Mouse (Mus musculus) gastrocnemius, postnatal 14 days (tissue): Measurements from ENCODE around the gene Htatsf1. TPM values are rescaled to one million over a fixed set of nuclear protein-coding genes. Genes with fewer than 3 reads are reported as not detected.

ENCODE experiments used
- DNase-seq: peaks from one replicate; pipeline ENCODE4 v3.0.0; 2021; ENCODE audit warnings: mixed read lengths
- intact Hi-C: fragments of 180-260 bp; cut with DNase I; formaldehyde crosslinking; loops from one replicate; pipeline ENCODE4 v1.15.1; 2025; ENCODE audit warnings: low total_unique reads
- long read RNA-seq, 2 experiments: library from polyadenylated mRNA; stranded (forward); transcript quantifications; one replicate each; pipeline ENCODE4 v2.0.0; 2021
- total RNA-seq, 2 experiments: library from RNA; stranded (reverse); gene quantifications; 2 replicates each; pipeline ENCODE4 v1.2.3; 2021

The Htatsf1 gene
- total RNA-seq: 10 to 100 TPM; 57.7 to 57.9 TPM
- long read RNA-seq, experiment 1, transcript Htatsf1-201 (10 exons, 2,810 nt): major isoform, 46 of 63 reads
- long read RNA-seq, experiment 1, partial matches to known transcripts: 12 of 63 reads
- long read RNA-seq, experiment 1, other reads (novel, unspliced or antisense): 1 of 63 reads
- long read RNA-seq, experiment 2, transcript Htatsf1-201 (10 exons, 2,810 nt): major isoform, 51 of 75 reads
- long read RNA-seq, experiment 2, partial matches to known transcripts: 19 of 75 reads
- long read RNA-seq, experiment 2, other reads (novel, unspliced or antisense): 3 of 75 reads

DNA sequence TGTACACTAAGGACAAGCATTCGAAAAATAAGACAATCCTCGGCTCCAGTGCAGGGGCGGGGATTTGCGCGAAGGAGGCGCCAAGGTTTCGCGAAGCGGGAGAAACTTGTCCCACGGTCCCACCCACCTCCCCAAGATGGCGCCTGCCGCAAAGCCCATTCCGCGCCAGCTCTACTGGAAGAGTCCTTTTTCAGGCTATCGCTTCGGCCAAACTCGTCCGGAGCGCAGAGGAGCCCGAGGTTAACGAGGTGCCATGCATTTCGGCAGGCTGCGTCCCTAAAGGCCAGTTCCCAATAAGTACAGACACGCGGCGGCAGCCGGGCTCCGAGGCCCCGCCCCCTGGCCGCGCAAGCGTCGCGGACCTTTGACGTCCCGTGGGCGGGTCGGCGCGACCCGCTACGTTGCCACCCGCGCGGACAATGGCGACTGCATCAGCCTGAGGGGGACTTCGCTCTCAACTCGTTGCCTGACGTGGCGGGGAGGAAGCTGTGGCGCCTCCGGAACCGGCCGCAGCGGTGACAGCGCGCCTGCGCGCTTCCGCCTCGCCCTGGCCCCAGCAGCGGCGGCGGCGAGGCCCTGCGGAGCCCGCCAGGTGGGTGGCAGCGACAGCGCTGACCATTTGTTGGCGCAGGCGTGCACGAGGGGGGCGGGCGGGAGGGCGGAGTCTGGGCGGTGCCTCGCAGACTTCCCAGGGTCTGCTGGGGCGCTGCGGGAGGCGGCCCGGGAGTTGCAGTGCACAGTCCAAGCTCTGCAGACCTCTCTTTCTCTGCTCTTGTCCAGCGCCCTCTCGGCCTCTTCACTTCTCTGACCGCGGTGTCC is at the start of gene Htatsf1:
Gene Htatsf1 (plus strand): TSS at position 410 of the 819 bp plus-strand sequence.
- intact Hi-C loops: no loop called here
- DNase-seq: peak; percentile 75

DNA sequence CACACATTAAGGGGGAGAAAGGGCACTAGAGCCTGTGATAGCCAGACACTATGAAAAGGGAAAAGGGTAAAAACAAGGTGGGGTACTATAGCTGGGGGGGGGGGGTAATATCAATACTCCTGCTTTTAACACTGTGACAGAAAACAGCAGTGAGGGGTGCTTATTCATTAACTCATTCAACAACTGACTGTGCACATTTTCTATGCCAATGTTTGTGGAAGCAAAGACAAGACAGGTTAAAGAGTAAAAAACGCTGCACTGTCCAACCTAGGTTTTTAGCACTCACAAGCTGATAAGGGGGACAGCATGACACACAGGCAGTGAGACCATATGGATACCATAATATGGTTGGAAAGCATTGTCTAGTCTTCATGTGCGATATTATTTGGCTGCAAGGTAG is 40.5 kb upstream of the Htatsf1 start:
- DNase-seq: no peak
- intact Hi-C loops: no loop called here

DNA sequence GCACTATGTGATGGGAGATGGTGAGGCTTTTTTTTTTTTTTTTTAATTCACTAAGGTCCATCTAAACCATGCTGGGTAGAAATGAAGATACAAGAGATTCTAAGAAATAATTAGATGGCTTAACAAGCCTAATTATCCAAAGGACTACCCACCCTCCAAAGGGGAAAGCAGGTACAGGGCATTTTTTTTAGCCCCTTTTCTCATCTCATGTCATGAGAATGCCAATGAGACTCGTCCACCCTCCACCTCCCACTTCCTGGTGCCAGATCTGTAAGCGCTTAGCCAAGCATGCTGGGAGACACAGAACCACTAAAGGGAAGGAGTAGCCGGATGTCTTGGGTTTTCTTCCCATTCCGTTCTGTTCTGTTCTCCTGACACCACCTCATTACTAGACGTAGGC is 10.6 kb upstream of the Htatsf1 start, which contains the start of gene Brs3:
Gene Brs3 (plus strand): TSS at position 301 of the 400 bp plus-strand sequence.
- intact Hi-C loops: no loop called here
- no peak for DNase-seq

DNA sequence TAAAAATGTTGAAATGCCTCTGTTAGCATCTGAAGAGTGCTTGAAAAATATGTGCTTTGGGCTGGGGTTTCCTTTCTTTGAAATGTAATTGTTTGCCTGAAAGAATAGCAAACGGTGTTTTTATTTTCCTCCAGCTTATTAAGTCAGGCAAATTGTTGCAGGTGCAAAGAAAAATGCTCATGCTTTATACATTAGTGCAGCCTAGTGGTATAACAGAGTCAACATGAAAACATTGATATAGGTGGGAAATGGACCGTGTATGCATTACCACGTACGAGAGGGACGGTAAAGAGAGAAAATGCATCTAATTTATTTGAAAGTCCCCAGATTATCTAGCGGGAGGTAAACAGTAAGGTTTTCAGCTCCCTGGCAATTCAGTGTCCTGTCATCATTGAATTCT is 9.5 kb upstream of the Htatsf1 start:
- intact Hi-C loops: no loop called here
- DNase-seq: no peak

DNA sequence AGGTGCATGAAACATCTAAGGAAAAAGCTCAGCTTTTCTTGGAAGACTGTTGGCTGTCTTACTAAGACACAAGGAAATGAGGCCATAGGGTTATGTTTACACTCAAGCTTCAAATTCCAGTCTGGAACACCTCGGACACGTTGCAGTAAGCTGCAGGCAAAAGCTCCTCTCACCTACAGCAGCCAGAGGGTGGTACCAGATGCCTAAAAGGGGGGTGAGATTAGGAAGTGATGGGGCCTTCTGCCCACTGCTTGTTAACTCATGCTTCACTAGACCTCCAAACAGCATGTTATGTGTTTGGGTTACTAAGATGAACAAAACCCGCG is 572 bp upstream of the Htatsf1 start:
- DNase-seq: no peak
- intact Hi-C loops: no loop called here

DNA sequence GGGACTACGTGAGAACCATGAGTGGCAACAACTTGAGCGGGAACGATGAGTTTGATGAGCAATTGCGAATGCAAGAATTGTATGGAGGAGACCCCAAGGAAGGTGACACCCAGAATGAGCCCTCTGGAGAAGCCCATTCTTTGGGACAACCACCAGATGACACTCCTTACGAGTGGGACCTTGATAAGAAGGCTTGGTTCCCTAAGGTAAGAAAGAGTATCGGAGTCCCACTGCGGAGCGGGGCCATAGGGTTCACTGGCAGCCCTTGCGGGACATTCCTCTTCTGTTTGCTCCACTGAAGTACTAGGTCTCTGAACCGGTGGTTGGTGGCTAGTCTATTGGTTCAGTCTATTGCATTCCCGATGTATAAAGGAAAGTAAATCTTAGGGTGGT is 606 bp downstream of the Htatsf1 start:
- no peak for DNase-seq
- intact Hi-C loops: no loop called here

DNA sequence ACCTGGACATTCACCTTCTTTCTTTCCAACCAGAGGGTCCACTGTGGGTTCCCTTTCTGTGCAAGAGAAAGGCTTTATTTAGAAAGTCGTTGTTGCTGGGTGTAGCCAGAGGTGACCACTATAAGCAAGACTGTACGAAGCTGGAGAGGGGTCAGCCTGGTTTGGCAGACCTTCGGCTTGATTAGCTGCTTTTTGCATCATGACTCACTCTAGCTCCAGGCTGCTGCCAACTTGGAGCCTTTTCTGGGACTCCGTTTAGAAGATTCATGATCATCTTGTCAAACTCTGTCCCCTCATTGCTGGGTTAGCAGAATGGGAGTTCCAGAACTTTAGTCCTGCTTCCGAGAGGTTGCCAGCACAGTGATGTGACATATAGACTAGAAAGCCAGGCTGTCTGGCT is 28.1 kb downstream of the Htatsf1 start:
- intact Hi-C loops: no loop called here
- DNase-seq: no peak

DNA sequence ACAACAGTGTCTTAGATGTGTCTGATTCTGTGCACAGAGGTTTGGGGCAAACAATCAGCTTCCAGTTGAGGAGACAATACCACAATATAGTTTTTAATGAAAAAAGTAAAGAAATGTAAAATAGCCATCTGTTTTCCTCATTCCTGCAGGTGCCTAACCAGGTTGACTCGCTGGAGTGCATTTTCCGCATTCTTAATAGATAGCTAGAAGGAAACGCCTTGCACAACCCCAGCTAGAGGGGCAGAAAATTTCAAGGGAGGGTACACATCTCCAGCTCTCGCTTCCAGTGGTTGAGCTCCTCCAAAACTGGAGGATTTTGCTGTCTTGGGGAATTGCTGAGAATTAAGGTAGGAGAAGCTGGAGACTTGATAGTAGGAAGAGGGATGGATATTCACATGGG is 34.4 kb downstream of the Htatsf1 start, which contains the start of gene Vgll1:
Gene Vgll1 (plus strand): TSS at position 301 of the 400 bp plus-strand sequence.
- DNase-seq: no peak
- intact Hi-C loops: no loop called here

DNA sequence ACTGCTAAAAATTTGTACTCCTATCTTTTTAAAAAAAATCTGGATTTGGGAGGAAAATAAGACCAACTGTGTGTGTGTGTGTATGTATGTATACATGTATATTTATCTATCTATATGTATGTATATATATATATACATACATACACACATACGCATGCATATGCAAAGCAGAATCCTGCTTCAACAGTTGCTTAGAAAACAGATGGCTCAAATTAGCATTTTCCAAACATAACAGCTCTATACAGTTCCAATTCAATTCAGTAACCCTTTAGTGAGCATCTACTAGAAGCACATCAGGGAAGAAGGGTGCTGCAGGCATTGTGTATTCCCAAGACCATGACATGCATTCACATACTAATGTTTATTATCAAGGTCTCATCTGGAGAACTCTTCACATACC is 50.0 kb downstream of the Htatsf1 start:
- intact Hi-C loops: no loop called here
- DNase-seq: no peak

DNA sequence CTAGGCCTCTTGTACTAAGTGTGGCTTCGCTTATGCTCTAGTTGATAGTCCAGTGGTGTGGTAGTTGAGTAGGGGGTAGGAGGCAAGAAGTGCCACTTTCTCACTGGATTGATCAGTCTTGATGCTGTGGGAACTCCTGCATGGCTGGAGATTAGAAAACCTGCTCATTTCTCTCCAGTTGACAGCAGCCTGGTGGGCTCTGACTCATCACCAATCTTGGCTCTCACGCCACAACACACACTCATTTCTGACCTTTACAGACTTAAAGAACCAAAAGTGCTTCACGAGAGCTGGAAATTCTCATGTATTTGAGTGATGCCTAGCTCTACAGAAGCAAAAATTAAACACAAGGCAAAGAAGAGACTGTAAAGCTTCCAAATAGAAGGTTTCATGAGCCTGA is 53.6 kb downstream of the Htatsf1 start:
- DNase-seq: no peak
- intact Hi-C loops: no loop called here

Other genes with a start within 250 kb of the Htatsf1 start
- gene Map7d3, start 231.3 kb upstream of the Htatsf1 start, total RNA-seq: under 1 TPM; 0.55 to 0.66 TPM
- not detected for gene Adgrg4, start 183.4 kb upstream of the Htatsf1 start, total RNA-seq
- gene Brs3, start 10.5 kb upstream of the Htatsf1 start, total RNA-seq: not detected
- not detected for gene Vgll1, start 34.5 kb downstream of the Htatsf1 start, total RNA-seq
- not detected for gene Cd40lg, start 158.6 kb downstream of the Htatsf1 start, total RNA-seq